Mouse (Mus musculus) limb, embryonic 13.5 days (tissue): ENCODE data around the gene Rerg. TPM values are rescaled to one million over a fixed set of nuclear protein-coding genes. Genes with fewer than 3 reads are reported as not detected.
A peak's percentile ranks its signal among the peaks of the same experiment; 100 is the strongest.

Experiments used
- ATAC-seq: fragments of 200-750 bp; cut with Nextera tagmentation; 2 replicates; pipeline ENCODE4 v1.8.0; 2017; ENCODE audit warnings: low read depth, moderate number of reproducible peaks, moderate TSS enrichment; ENCODE audit not compliant: low FRiP score
- H3K27ac ChIP-seq: fragments of 300-500 bp; sonication (generic); 2 replicates; pipeline ENCODE4 v1.5.1; 2015; ENCODE audit warnings: inconsistent platforms, mild to moderate bottlenecking, moderate library complexity
- H3K27me3 ChIP-seq: fragments of 300-500 bp; sonication (generic); 2 replicates; pipeline ENCODE4 v1.6.1; 2015; ENCODE audit warnings: mild to moderate bottlenecking, inconsistent platforms
- H3K36me3 ChIP-seq: fragments of 300-500 bp; sonication (generic); 2 replicates; pipeline ENCODE4 v1.6.1; 2015; ENCODE audit warnings: inconsistent platforms, mild to moderate bottlenecking, moderate library complexity
- H3K4me1 ChIP-seq: fragments of 300-500 bp; sonication (generic); 2 replicates; pipeline ENCODE4 v1.6.1; 2015; ENCODE audit warnings: inconsistent platforms
- H3K4me2 ChIP-seq: fragments of 300-500 bp; sonication (generic); replicated peaks from 2 replicates; pipeline ENCODE4 v1.6.1; 2015; ENCODE audit warnings: inconsistent platforms, mild to moderate bottlenecking, moderate library complexity
- H3K4me3 ChIP-seq: fragments of 300-500 bp; sonication (generic); 2 replicates; pipeline ENCODE4 v1.5.1; 2015; ENCODE audit warnings: moderate library complexity, mild to moderate bottlenecking, inconsistent platforms
- H3K9ac ChIP-seq: fragments of 300-500 bp; sonication (generic); 2 replicates; pipeline ENCODE4 v1.6.1; 2015; ENCODE audit warnings: mild to moderate bottlenecking, inconsistent platforms
- H3K9me3 ChIP-seq: fragments of 300-500 bp; sonication (generic); 2 replicates; pipeline ENCODE4 v1.6.1; 2016; ENCODE audit warnings: inconsistent platforms
- WGBS: fragments of 180-500 bp; shearing (Covaris S2); methylation state at CpG from one replicate; pipeline ENCODE4 v1.1.7; 2015; 5-methylcytosine and 5-hydroxymethylcytosine counted together
- polyA plus RNA-seq: library from polyadenylated mRNA; unstranded; fragments of >200 nt; fragmentation: Nextera tagmentation; extraction: Ambion mirVana; gene quantifications from 2 replicates; pipeline ENCODE4 v1.2.1, GENCODE M21; 2015

Rerg gene
- polyA plus RNA-seq, 1 experiment from 2014 or later: 23.2 TPM

DNA sequence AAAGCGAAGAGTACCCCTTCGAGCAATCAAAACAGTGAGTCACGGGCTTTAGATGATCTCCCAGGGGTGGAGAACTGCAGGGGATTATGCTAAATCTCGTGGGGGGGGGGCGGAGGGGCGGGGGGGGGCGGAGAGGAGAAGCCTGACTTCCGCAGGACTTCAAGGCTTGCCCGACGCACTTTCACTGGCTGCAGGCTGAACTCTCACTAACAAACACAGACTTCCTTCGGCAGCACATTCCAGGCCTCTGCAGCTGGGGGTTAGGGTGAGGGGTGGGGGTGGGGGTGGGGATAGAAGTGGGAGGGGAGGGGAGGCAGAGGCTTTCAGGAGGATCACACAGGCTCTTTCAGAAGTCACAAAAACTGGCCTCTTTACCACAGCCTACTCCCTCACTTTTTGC is 27.5 kb downstream of the Rerg start:
- Histone ChIP-seq H3K36me3 (no peaks in the 10 kb centered on the region), H3K27me3 (no peaks in the 10 kb centered on the region), H3K4me1 (peaks cover 15% of the 10 kb centered on the region), H3K27ac (peak overlapping the region; percentile 67; the same call in 1 of the 2 replicates), H3K9me3 (0 out of 2 replicates have a peak, but pooled peaks cover 6% of the 10 kb centered on the region), H3K9ac (0 out of 2 replicates have a peak overlapping the region, but pooled peaks have one; percentile 25), H3K4me2 (peak overlapping the region; percentile 60), H3K4me3 (peak overlapping the region; percentile 29)
- ATAC-seq: peak; percentile 88
- WGBS: 2% methylated on average over 4 of the region's 11 CpGs

DNA sequence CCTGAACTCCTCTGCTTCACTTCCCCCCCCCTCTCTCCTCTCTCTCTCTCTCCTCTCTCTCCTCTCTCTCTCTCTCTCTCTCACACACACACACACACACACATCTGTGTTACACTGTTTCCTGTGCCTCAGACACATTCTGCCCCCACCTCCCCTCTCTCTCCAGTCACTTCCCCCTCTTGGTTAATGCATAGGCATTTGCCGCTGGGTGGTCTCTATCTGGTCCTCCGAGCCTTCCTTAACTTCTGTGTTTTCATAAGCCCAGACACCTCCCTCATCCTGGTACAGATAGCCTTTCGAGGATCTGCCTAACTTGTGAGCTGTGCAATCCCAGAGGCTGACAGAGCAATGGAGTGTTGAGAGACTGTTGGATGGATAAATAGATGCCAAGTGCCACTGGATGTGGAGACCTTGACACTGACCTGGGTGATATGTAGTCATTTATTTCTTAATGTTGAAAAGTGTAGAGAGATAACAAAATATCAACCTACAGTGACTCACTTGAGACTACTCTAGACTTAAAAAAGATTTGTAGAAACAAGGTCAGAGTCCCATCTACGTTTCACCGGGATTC is 29.0 kb downstream of the Rerg start:
- H3K27ac ChIP-seq: no peak overlapping the region
- no peak overlapping the region for H3K4me3 ChIP-seq
- H3K4me1 ChIP-seq: peaks cover 19% of the 10 kb centered on the region
- no peaks in the 10 kb centered on the region for H3K27me3 ChIP-seq
- WGBS: 63% methylated on average over 5 of the region's 5 CpGs
- ATAC-seq: no peak
- H3K36me3 ChIP-seq: no peaks in the 10 kb centered on the region
- H3K9me3 ChIP-seq: no peaks in the 10 kb centered on the region
- H3K9ac ChIP-seq: no peak overlapping the region
- H3K4me2 ChIP-seq: no peak overlapping the region

GRCm38 (mm10) chr6:137138822-137139221 is 31.5 kb downstream of the Rerg start:
- Histone ChIP-seq H3K27ac (no peak overlapping the region), H3K4me2 (no peak overlapping the region), H3K9ac (no peak overlapping the region), H3K9me3 (no peaks in the 10 kb centered on the region), H3K27me3 (no peaks in the 10 kb centered on the region), H3K4me1 (peaks cover 33% of the 10 kb centered on the region), H3K4me3 (no peak overlapping the region), H3K36me3 (no peaks in the 10 kb centered on the region)
- WGBS: 71% methylated on average over 8 of the region's 8 CpGs
- no peak for ATAC-seq

- 16% methylated on average over 3 of the region's 3 CpGs for WGBS
- Histone ChIP-seq H3K4me3 (no peak overlapping the region), H3K27ac (no peak overlapping the region), H3K4me1 (peaks cover 33% of the 10 kb centered on the region), H3K9me3 (no peaks in the 10 kb centered on the region), H3K27me3 (no peaks in the 10 kb centered on the region), H3K36me3 (no peaks in the 10 kb centered on the region), H3K4me2 (no peak overlapping the region), H3K9ac (no peak overlapping the region)
- ATAC-seq: no peak
Observed at GRCm38 (mm10) chr6:137138391-137138790, 31.9 kb downstream of the Rerg start.

GRCm38 (mm10) chr6:137136401-137136800 is 33.9 kb downstream of the Rerg start:
- H3K9ac ChIP-seq: no peak overlapping the region
- H3K27ac ChIP-seq: no peak overlapping the region
- no peaks in the 10 kb centered on the region for H3K27me3 ChIP-seq
- ATAC-seq: no peak
- 57% methylated on average over 4 of the region's 4 CpGs for WGBS
- no peak overlapping the region for H3K4me3 ChIP-seq
- no peaks in the 10 kb centered on the region for H3K9me3 ChIP-seq
- no peaks in the 10 kb centered on the region for H3K36me3 ChIP-seq
- no peak overlapping the region for H3K4me2 ChIP-seq
- H3K4me1 ChIP-seq: peaks cover 26% of the 10 kb centered on the region

DNA sequence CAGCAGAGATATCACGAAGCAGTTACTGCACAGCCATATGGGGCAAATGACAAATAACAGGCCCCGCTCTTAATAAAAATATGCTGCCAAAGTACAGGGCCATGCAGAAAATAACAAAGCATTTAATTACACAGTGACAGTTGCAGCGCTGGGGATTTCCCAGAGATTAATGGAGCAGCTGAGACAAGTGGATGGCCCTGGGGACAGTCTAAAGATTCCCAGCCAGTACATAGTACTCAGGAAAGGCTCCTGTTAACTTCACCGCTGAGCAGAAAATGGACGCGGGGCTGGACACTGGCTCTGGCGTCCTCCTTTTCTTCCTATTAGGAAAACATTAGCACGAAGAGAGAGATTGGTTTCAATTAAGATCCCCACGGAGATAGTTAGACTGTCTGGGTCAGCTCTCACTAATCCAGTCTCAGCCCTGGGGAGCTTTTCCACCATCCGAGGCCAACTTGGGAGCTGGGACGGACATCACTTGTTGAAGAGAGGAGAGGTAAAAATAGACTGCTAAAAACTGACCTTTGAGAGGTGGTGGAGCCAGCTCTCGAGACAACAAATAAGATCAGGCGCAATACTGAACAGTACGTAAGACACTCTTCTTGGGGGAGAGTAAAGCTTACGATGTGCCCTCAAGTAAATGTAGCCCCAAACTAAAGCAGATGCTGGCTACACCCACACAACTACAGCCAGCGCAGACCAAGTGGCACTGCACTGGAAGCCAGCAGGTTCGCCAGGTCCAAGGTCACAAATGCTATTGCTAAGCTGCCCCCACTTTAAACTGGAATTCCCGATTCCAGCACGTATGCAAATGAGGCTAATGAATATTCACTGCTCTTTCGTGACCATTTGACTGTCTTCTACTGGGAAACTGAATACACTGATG is 34.5 kb downstream of the Rerg start:
- WGBS: 46% methylated on average over 20 of the region's 20 CpGs
- no peak overlapping the region for H3K9ac ChIP-seq
- H3K9me3 ChIP-seq: no peaks in the 10 kb centered on the region
- peak overlapping the region; percentile 33; the same call in 1 of the 2 replicates for H3K27ac ChIP-seq
- no peaks in the 10 kb centered on the region for H3K27me3 ChIP-seq
- no peak overlapping the region for H3K4me3 ChIP-seq
- H3K4me2 ChIP-seq: no peak overlapping the region; the same call in 1 of the 2 replicates
- ATAC-seq: peak; percentile 79
- H3K4me1 ChIP-seq: peaks cover 26% of the 10 kb centered on the region
- no peaks in the 10 kb centered on the region for H3K36me3 ChIP-seq

GRCm38 (mm10) chr6:137131794-137132193 is 38.5 kb downstream of the Rerg start:
- H3K36me3 ChIP-seq: no peaks in the 10 kb centered on the region
- H3K9me3 ChIP-seq: no peaks in the 10 kb centered on the region
- ATAC-seq: no peak
- no peak overlapping the region for H3K4me3 ChIP-seq
- peaks cover 19% of the 10 kb centered on the region for H3K4me1 ChIP-seq
- WGBS: 89% methylated on average over 1 of the region's 1 CpGs
- no peaks in the 10 kb centered on the region for H3K27me3 ChIP-seq
- H3K4me2 ChIP-seq: no peak overlapping the region
- H3K9ac ChIP-seq: no peak overlapping the region
- H3K27ac ChIP-seq: no peak overlapping the region

DNA sequence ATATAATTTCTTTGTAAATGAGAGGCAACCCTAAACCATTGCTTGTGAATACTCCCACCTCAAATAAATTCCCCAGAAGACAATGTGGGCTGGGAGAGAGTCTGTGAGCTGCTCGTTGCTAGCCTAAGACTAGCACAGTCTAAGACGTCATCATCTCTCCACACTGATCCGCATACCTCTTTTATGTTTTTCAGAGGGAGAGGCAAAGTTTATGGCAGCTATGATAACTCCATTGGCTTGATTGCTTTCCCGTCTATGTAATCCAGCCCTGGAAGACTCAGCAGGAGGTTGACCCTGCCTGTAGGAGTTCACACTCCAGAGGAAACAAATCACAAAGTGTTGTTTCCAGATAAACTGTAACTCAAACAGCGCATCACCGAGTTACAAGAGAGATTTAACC is 38.9 kb downstream of the Rerg start:
- H3K27ac ChIP-seq: no peak overlapping the region
- no peaks in the 10 kb centered on the region for H3K9me3 ChIP-seq
- no peak overlapping the region for H3K4me2 ChIP-seq
- H3K36me3 ChIP-seq: no peaks in the 10 kb centered on the region
- H3K27me3 ChIP-seq: no peaks in the 10 kb centered on the region
- no peak overlapping the region for H3K9ac ChIP-seq
- H3K4me3 ChIP-seq: no peak overlapping the region
- H3K4me1 ChIP-seq: peaks cover 20% of the 10 kb centered on the region
- WGBS: 23% methylated on average over 6 of the region's 6 CpGs
- ATAC-seq: no peak

- ATAC-seq: no peak
- no peaks in the 10 kb centered on the region for H3K27me3 ChIP-seq
- no peak overlapping the region for H3K4me3 ChIP-seq
Observed at GRCm38 (mm10) chr6:137126861-137127260, 43.4 kb downstream of the Rerg start.

DNA sequence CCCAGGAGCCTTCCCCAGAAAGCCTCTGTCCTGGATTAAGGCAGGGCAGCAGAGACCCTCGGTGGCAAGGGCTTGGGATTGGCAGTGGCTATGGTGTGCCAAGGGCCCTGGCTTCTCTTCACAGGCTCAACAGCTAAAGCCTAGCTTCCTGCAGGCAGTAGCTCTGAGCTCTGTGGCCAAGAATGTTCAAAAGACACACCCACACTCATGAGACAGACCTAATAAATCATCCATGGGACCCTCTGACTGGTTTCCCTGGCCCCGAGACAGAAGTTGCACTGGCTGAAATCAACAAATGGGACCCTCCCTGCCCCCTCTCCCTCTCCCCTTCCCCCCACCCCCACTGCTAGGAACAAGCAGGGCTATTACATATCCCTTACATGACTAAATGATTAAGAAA is 44.1 kb downstream of the Rerg start:
- H3K4me2 ChIP-seq: no peak overlapping the region; the same call in 1 of the 2 replicates
- H3K9ac ChIP-seq: no peak overlapping the region
- peak; percentile 54 for ATAC-seq
- no peaks in the 10 kb centered on the region for H3K36me3 ChIP-seq
- 28% methylated on average over 2 of the region's 2 CpGs for WGBS
- H3K27me3 ChIP-seq: no peaks in the 10 kb centered on the region
- no peaks in the 10 kb centered on the region for H3K9me3 ChIP-seq
- no peak overlapping the region for H3K4me3 ChIP-seq
- peaks cover 12% of the 10 kb centered on the region for H3K4me1 ChIP-seq
- 0 out of 2 replicates have a peak overlapping the region, but pooled peaks have one; percentile 6 for H3K27ac ChIP-seq

More at GRCm38 (mm10) chr6:137126861-137127260, 43.4 kb downstream of the Rerg start:
- no peak overlapping the region for H3K27ac ChIP-seq
- no peaks in the 10 kb centered on the region for H3K36me3 ChIP-seq
- H3K9me3 ChIP-seq: no peaks in the 10 kb centered on the region
- H3K9ac ChIP-seq: no peak overlapping the region
- WGBS: 57% methylated on average over 5 of the region's 5 CpGs
- no peak overlapping the region for H3K4me2 ChIP-seq
- peaks cover 12% of the 10 kb centered on the region for H3K4me1 ChIP-seq

DNA sequence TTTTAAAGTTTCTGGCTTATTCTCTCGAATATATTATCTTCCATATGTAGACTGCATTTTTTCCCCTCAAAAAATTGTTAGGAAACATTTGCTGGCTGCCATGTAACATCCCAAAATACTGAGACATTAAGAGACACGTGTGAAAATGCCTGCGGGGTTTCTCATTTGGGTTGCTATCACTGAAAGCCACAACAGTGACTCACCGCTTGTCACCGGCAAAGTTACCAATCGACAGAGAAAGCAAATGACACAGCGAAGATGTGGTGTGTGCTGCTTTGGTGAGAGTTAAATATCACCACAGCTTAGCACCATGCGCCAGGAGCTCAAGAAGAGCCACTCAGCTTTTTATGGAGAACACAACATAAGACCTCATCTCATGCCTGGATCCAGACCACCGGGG is 44.9 kb downstream of the Rerg start:
- H3K4me1 ChIP-seq: peaks cover 12% of the 10 kb centered on the region
- no peaks in the 10 kb centered on the region for H3K9me3 ChIP-seq
- no peak overlapping the region for H3K4me2 ChIP-seq
- H3K27me3 ChIP-seq: no peaks in the 10 kb centered on the region
- no peak overlapping the region for H3K4me3 ChIP-seq
- no peak overlapping the region for H3K9ac ChIP-seq
- no peak for ATAC-seq
- no peaks in the 10 kb centered on the region for H3K36me3 ChIP-seq
- H3K27ac ChIP-seq: no peak overlapping the region
- WGBS: 68% methylated on average over 9 of the region's 9 CpGs

- H3K9ac ChIP-seq: no peak overlapping the region
- H3K4me3 ChIP-seq: no peak overlapping the region
- peaks cover 12% of the 10 kb centered on the region for H3K4me1 ChIP-seq
- ATAC-seq: no peak
- H3K9me3 ChIP-seq: no peaks in the 10 kb centered on the region
- WGBS: 45% methylated on average over 3 of the region's 3 CpGs
- no peaks in the 10 kb centered on the region for H3K27me3 ChIP-seq
- no peak overlapping the region for H3K4me2 ChIP-seq
- no peaks in the 10 kb centered on the region for H3K36me3 ChIP-seq
- H3K27ac ChIP-seq: no peak overlapping the region
Observed at GRCm38 (mm10) chr6:137125006-137125405, 45.3 kb downstream of the Rerg start.
